Mouse (Mus musculus): Measurements from ENCODE around the gene Prmt3.

Gene Prmt3

GRCm38 (mm10) chr7:49787383-49787645 lies 9.2 kb downstream of the Prmt3 start:
- no peak for ATAC-seq (ENCODE audit: insufficient number of reproducible peaks, low FRiP score, low TSS enrichment)

DNA sequence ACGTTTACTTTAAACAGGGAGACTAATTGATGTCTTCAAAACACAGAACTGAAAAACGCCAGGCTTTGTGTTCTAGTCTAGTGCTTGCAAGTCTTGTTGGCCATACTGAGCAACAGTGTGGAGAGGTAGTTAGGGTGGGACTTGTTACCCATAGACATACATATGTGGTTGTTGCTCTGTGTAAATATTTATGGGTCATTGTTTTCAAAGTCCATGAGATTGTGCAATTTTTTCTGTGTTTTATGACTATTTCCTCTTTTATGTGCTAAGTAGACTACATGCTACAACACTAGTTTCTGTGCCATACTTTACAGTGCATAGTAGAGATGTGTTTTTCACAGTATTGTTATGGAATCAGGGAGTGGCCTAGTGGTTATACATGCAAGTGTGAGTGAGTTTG lies 16.2 kb downstream of the Prmt3 start:
- no peak for ATAC-seq (ENCODE audit: insufficient number of reproducible peaks, low FRiP score, low TSS enrichment)

GRCm38 (mm10) chr7:49797171-49797570 lies 19.0 kb downstream of the Prmt3 start:
- ATAC-seq (ENCODE audit: insufficient number of reproducible peaks, low FRiP score, low TSS enrichment): no peak

GRCm38 (mm10) chr7:49803511-49803910 lies 25.4 kb downstream of the Prmt3 start:
- ATAC-seq (ENCODE audit: insufficient number of reproducible peaks, low FRiP score, low TSS enrichment): no peak

GRCm38 (mm10) chr7:49804638-49805165 lies 26.6 kb downstream of the Prmt3 start:
- ATAC-seq (ENCODE audit: insufficient number of reproducible peaks, low FRiP score, low TSS enrichment): no peak

- ATAC-seq (ENCODE audit: insufficient number of reproducible peaks, low FRiP score, low TSS enrichment): no peak
Observed at GRCm38 (mm10) chr7:49805618-49806017, 27.5 kb downstream of the Prmt3 start.

DNA sequence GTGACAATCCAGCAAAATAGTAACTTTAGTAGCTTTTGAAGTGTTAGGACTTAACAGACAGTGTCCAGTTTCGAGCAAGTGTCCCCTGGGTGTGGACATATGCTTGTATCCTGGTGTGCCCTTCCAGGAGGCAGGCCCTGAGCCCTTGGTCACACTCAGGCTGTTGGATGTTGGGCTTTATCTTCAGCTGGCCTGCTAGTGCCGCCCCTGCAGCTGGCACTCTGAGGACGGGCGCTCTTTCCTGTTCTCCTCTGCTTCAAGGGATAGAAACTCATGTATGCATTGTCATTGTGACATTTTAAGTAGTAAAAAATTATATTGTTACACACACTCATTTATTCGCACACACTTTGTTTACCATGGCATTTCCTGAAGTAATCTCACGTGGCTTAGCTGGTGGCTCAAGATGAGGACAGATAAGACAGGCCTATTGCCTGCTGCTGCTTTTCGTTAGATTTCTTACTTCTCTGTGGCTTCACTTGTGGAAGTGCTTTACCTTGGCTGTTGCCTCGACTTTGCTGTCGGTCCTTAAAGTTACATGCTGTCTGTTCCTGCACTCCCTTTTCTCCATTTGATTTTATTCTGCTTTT lies 29.0 kb downstream of the Prmt3 start:
- no peak for ATAC-seq (ENCODE audit: insufficient number of reproducible peaks, low FRiP score, low TSS enrichment)

- ATAC-seq (ENCODE audit: insufficient number of reproducible peaks, low FRiP score, low TSS enrichment): no peak
Observed at GRCm38 (mm10) chr7:49807846-49808622, 29.9 kb downstream of the Prmt3 start.

GRCm38 (mm10) chr7:49809100-49809499 lies 31.0 kb downstream of the Prmt3 start:
- ATAC-seq (ENCODE audit: insufficient number of reproducible peaks, low FRiP score, low TSS enrichment): no peak

GRCm38 (mm10) chr7:49809562-49809961 lies 31.4 kb downstream of the Prmt3 start:
- ATAC-seq (ENCODE audit: insufficient number of reproducible peaks, low FRiP score, low TSS enrichment): no peak

DNA sequence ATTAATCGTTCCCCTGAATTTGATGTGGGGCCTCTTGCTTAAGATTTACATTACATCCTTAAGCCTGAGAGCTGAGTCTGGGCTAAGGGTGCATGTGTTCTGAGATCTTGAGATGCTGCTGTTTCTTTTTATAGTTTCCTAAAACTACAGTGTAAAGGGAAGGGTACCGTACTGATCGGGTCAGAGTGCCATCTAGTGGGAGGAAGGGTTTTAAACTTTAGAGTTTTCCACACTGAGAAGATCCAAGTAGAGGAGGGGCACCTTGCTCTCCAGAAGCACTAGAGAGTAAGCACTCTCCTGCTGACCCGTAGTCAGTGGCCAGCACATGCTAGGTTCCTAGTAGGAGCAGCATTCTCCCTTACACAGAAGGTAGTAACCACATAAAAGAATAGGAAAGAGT lies 33.2 kb downstream of the Prmt3 start:
- no peak for ATAC-seq (ENCODE audit: insufficient number of reproducible peaks, low FRiP score, low TSS enrichment)

- ATAC-seq (ENCODE audit: insufficient number of reproducible peaks, low FRiP score, low TSS enrichment): no peak
Observed at GRCm38 (mm10) chr7:49819393-49819792, 41.2 kb downstream of the Prmt3 start.

- no peak for ATAC-seq (ENCODE audit: insufficient number of reproducible peaks, low FRiP score, low TSS enrichment)
Observed at GRCm38 (mm10) chr7:49821370-49821769, 43.2 kb downstream of the Prmt3 start.

GRCm38 (mm10) chr7:49822028-49822427 lies 43.9 kb downstream of the Prmt3 start:
- ATAC-seq (ENCODE audit: insufficient number of reproducible peaks, low FRiP score, low TSS enrichment): no peak

DNA sequence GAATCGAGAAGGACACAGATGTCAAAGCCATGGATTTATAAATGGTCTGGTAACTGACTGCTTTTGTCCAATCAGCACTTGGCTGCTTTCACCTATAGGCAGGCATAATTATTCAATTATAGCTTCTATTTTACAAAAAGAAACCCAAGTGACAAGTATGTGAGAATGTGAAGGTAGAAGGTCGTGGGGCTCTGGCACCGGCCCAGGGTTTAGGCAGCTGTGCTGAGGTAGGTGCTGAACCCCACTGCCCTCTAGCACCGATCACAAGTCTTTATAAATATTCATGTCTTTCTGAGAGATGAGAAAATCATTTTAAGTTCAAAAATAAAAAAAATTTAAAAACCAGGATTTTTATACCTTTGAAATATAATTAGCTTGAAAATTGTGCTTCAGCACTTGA lies 45.4 kb downstream of the Prmt3 start:
- no peak for ATAC-seq (ENCODE audit: insufficient number of reproducible peaks, low FRiP score, low TSS enrichment)

DNA sequence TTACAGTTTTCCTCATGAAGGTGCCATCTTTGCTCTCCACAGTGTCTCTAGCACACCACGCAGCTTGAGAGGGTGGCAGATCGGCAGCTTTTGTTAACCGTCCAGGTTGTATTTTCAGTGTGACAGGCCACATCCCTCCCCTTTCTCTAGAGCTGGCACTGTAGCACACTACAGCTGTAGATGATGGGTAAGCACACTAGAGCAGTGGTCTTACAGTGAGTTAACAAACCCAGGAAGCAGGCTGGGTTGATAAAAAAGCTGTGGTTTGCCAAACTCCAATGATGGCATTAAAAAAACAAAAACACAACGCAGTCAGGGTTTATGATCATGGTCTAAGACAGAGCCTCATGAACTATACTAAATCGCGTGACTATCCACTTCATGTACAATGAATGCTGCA lies 45.9 kb downstream of the Prmt3 start:
- ATAC-seq (ENCODE audit: insufficient number of reproducible peaks, low FRiP score, low TSS enrichment): no peak

GRCm38 (mm10) chr7:49824581-49824980 lies 46.4 kb downstream of the Prmt3 start:
- no peak for ATAC-seq (ENCODE audit: insufficient number of reproducible peaks, low FRiP score, low TSS enrichment)

DNA sequence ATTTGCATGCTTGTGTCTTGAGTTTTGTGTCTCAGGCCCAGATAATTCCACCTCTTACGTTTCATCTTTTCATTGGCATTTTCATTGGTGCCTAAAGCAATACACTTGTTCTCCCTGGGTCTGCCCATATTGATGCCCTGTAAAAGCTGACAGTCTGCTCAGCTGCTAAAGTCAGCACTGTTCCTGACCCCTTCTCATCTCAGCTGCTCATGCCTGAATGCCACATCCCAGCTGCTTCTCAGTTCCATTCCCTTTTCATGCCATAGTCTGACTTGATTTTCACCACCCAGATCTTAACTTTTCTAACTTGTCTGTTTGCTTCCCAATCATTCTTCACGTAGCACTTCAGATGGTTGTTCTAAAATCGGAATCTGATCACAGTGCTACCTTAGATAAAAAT lies 47.3 kb downstream of the Prmt3 start:
- ATAC-seq (ENCODE audit: insufficient number of reproducible peaks, low FRiP score, low TSS enrichment): no peak

DNA sequence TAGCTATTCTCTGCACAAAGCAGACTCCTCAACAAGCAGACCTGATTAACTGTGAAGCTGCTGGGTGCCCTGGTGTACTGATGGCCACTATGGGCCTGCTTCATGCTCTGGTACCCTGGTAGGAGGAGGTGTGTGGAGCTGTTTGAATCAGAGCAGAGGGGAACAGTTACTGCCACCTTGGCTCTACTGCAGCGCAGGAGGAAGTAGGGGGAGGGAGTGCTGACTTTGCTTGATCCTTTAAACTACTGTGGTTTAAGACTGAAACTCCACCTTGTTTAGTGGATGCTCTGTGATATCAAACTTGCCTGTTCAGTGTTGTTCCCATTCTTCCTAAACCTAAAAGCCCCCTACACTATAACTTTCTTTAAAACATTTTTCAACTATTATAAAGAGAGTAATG lies 49.8 kb downstream of the Prmt3 start:
- ATAC-seq (ENCODE audit: insufficient number of reproducible peaks, low FRiP score, low TSS enrichment): no peak

DNA sequence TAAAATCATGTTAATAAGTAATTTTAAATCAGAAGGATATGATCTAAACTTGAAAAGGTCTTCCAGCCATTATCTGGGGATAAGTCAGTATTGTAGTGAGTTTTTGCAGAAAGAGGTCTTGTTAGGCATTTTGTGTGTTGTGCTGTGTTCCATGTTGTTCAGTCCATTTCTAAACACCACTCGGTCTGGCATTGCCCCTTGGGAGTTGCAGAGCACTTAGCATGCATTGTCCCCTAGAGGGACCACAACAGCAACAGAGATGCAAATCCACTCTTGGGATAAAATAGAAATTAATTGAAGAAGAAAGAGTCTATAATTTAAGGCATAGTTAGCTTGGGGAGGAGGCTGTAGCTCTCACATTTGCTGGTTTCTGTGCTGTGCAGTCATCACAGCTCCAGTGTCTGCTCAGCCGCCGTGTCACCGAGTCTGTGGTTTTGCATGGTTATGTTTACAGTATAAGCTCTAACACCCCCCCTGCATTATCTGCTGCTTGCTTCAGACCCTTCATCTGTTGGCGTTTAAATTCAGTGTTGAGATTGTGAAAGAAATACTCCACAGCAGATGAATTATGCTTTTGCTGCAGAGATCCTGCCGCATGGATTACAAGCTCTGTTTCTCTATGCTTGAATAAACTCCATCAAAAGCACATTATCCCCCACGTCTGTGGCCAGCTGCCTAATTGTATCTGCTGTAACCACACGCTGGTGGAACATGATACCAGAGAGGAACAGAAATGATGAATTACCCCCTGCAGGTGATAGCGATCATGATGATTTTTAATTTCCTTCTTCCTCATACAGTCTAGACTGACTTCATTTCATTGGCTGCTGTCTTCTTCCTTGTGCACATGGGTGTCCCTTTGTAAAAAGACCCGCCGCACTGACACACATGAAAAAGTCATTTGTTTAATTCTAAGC lies 64.5 kb downstream of the Prmt3 start:
- no peak for ATAC-seq (ENCODE audit: insufficient number of reproducible peaks, low FRiP score, low TSS enrichment)

DNA sequence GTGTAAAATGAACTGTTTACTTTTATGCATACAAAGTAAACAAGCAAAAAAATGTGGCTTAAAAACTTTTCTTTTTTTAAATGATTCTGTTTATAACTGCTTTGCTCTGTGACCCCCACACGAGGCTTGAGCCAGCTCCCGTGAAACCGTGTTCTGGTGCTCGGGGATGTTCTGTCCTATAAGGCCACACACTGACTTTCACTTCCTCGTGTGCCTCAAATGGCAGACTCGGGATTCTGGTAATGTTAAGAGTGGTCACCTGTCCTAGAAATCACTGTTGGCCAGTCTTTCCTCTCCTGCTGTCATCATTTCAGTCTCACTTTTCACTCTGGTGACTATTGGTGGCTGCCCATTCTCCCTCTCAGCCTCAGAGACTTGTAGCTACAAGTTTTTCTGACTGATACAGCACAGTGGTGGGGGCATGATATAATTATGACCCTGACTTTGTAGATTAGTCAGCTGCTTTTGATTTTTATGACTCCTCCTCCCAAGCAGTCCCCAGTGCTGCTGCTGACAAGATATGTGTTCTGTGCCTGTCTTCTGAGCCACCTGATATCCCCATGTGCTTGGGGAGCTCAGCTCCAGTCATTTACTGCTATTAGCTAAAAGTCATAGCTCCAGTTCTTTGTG lies 65.3 kb downstream of the Prmt3 start:
- no peak for ATAC-seq (ENCODE audit: insufficient number of reproducible peaks, low FRiP score, low TSS enrichment)
